Mouse (Mus musculus): Measurements from ENCODE around the gene Sec31a. TPM values are rescaled to one million over a fixed set of nuclear protein-coding genes. Genes with fewer than 3 reads are reported as not detected.
A peak's percentile ranks its signal among the peaks of the same experiment; 100 is the strongest.

Sec31a gene
- total and polyA plus RNA-seq, 2 experiments from 2014 or later: 85.0 to 227 TPM

DNA sequence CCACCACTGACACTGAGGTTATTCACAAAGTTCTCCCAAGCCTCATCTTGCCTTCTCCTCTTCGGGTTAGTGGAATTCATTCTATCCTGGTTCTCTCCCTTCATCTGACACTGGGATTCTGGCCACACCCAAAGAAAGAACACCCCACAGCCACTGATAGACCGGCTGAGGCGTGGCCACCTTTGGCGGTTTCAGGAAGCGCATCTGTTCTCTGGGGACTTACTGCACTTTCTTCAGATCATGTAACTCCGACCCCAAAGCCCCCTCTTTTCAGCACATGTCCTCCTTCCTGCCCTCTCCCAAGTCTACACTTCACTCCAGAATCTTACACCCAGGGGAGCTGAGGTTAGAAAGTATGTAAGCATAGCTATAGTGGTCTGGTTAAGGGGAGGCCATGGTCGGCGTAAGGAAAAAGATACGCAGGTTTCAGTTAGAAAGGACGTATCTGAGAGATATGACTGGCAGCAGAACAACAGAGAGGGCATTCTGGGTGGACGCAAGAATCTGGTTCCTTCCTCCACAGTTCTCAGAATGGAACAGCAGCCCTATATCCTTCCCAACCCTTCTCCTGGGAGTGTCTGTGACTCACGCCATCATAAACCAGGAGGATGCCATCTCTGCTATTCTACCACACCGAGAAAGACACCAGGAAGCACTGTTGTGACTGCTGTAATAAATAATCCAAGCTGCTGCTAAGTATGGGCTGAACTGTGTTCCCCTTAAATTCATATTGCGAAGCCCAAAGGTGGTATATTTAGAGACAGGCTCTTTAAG, 82.2 kb downstream of the Sec31a start:
- no peak for TF ChIP-seq CTCF (IDR thresholded peaks at IDR 0.05)
- Histone ChIP-seq H3K4me2 (ENCODE audit: low read depth, low read length, poor library complexity, severe bottlenecking) (no peak overlapping the region), H3K36me3 (ENCODE audit: insufficient read depth, low read length) (no peaks in the 10 kb centered on the region), H3K27me3 (ENCODE audit: insufficient read depth, low read length) (no peaks in the 10 kb centered on the region), H3K4me3 (ENCODE audit: low read depth, low read length) (no peak overlapping the region), H3K27ac (ENCODE audit: low read depth, low read length) (no peak overlapping the region), H3K4me1 (ENCODE audit: insufficient read depth, low read length) (no peaks in the 10 kb centered on the region), H3K9me3 (ENCODE audit: low read length) (no peaks in the 10 kb centered on the region), H3K9ac (replicated peaks; ENCODE audit: low read length, poor library complexity, severe bottlenecking) (no peak overlapping the region)
- no peak for DNase-seq (ENCODE audit: low spot score)
- no peak for ATAC-seq (ENCODE audit: low FRiP score)
- 78% methylated on average over 14 of the region's 14 CpGs for WGBS

DNA sequence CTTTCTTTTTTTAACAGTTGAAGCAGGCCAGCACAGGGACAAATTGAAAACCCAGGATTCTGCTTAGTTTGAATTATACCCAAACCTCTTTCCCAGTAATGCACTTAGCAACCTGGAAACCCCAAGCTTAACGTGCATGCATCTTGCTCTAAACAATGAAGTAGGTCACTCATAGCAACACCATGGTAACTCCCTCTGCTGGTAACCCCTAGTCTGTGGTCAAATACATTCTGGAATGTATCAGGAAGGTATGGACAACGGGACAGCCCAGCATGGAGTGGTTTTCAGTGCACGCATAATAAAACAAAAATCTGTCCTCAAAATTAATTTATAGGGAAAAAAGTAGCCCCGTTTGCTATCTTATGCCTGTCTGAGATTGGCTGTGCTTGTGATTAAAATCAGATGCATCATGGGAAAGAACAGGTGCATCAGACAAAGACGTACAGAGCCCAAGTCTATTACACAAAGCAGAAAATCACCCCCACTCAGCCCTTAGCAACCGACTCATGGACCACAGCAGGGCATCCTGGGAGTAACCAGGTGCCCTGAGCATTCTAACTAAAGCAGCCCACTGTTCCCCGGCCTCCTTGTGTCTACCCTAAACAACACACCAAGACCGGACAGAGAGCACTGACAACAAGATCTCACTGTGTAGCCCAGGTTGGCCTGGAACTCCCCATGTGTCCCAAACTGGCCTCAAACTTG, 83.6 kb downstream of the Sec31a start:
- Histone ChIP-seq H3K4me2 (ENCODE audit: low read depth, low read length, poor library complexity, severe bottlenecking) (no peak overlapping the region), H3K4me3 (ENCODE audit: low read depth, low read length) (no peak overlapping the region), H3K4me1 (ENCODE audit: insufficient read depth, low read length) (no peaks in the 10 kb centered on the region), H3K36me3 (ENCODE audit: insufficient read depth, low read length) (no peaks in the 10 kb centered on the region), H3K9ac (replicated peaks; ENCODE audit: low read length, poor library complexity, severe bottlenecking) (no peak overlapping the region), H3K27ac (ENCODE audit: low read depth, low read length) (no peak overlapping the region), H3K9me3 (ENCODE audit: low read length) (no peaks in the 10 kb centered on the region), H3K27me3 (ENCODE audit: insufficient read depth, low read length) (no peaks in the 10 kb centered on the region)
- ATAC-seq (ENCODE audit: low FRiP score): no peak
- peak; percentile 37 for TF ChIP-seq CTCF (IDR thresholded peaks at IDR 0.05)
- no peak for DNase-seq (ENCODE audit: low spot score)
- WGBS: 40% methylated on average over 8 of the region's 8 CpGs

DNA sequence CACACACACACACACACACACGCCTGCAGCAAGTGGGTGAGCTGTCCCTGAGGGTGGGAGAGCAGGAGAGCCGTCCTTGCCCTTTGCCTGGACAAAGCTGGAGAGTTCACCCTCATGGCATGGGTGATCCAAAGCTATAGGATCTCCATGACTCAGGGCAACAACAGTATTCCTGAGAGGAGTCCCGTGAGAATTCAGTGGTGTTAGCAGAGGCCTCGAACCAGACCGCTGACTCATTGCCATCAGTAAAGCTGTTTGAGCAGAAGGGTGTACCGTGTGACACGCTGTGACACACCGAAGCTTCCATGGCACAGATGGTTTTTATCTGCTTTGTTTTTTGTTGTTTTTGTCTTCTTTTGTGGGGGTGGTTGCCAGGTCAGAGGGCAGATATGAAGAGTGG, 84.4 kb downstream of the Sec31a start:
- Histone ChIP-seq H3K9me3 (ENCODE audit: low read length) (no peaks in the 10 kb centered on the region), H3K9ac (replicated peaks; ENCODE audit: low read length, poor library complexity, severe bottlenecking) (no peak overlapping the region), H3K4me2 (ENCODE audit: low read depth, low read length, poor library complexity, severe bottlenecking) (no peak overlapping the region), H3K4me3 (ENCODE audit: low read depth, low read length) (no peak overlapping the region), H3K36me3 (ENCODE audit: insufficient read depth, low read length) (no peaks in the 10 kb centered on the region), H3K4me1 (ENCODE audit: insufficient read depth, low read length) (no peaks in the 10 kb centered on the region), H3K27ac (ENCODE audit: low read depth, low read length) (no peak overlapping the region), H3K27me3 (ENCODE audit: insufficient read depth, low read length) (no peaks in the 10 kb centered on the region)
- ATAC-seq (ENCODE audit: low FRiP score): no peak
- DNase-seq (ENCODE audit: low spot score): no peak
- 81% methylated on average over 8 of the region's 8 CpGs for WGBS
- no peak for TF ChIP-seq CTCF (IDR thresholded peaks at IDR 0.05)

DNA sequence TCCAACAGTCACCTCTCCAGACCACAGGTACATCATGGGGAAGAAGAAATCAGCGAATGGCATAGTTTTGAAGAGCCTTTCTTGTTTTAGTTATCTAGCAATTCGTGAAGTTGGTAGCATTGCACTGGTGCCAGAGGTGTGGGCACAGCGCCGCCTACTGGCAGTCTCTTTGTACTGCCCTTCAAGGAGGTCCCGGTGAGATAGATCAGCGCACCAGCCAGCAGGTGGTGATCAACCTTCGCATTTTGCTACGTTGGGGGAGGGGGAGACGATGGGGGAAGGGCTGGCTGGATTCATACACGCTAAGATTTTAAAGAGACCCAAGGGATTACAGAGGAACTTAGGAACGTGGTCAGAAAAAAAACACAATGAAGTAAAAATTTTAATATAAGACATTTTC, 94.0 kb downstream of the Sec31a start:
- Histone ChIP-seq H3K4me2 (ENCODE audit: low read depth, low read length, poor library complexity, severe bottlenecking) (no peak overlapping the region), H3K9ac (replicated peaks; ENCODE audit: low read length, poor library complexity, severe bottlenecking) (no peak overlapping the region), H3K27ac (ENCODE audit: low read depth, low read length) (no peak overlapping the region), H3K9me3 (ENCODE audit: low read length) (no peaks in the 10 kb centered on the region), H3K4me3 (ENCODE audit: low read depth, low read length) (no peak overlapping the region), H3K36me3 (ENCODE audit: insufficient read depth, low read length) (no peaks in the 10 kb centered on the region), H3K27me3 (ENCODE audit: insufficient read depth, low read length) (no peaks in the 10 kb centered on the region), H3K4me1 (ENCODE audit: insufficient read depth, low read length) (no peaks in the 10 kb centered on the region)
- 1% methylated on average over 11 of the region's 11 CpGs for WGBS
- DNase-seq (ENCODE audit: low spot score) (peak; percentile 90), ATAC-seq (ENCODE audit: low FRiP score) (peak; percentile 86)
- TF ChIP-seq CTCF (IDR thresholded peaks at IDR 0.05): peak; percentile 99

DNA sequence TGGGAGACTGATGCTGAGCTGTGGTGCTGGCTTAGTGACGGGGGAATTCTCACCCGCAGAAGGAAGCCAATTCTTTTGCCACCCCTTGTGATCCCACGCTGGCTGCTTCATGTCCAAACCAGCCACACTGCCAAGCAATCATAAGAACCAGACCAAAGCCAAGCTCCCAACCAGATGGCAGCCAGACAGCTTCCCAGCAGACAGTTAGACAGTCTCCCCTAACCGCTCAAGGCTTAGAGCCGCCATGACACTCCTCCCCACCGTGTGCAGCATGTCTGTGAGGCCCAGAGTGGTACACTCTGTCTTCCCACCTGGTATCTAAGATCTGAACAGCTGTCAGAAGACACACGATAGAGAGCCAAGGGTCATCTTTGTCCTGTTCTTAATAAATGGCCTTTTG, 98.2 kb downstream of the Sec31a start:
- Histone ChIP-seq H3K9me3 (ENCODE audit: low read length) (no peaks in the 10 kb centered on the region), H3K27me3 (ENCODE audit: insufficient read depth, low read length) (no peaks in the 10 kb centered on the region), H3K9ac (replicated peaks; ENCODE audit: low read length, poor library complexity, severe bottlenecking) (no peak overlapping the region), H3K36me3 (ENCODE audit: insufficient read depth, low read length) (no peaks in the 10 kb centered on the region), H3K4me1 (ENCODE audit: insufficient read depth, low read length) (no peaks in the 10 kb centered on the region), H3K4me3 (ENCODE audit: low read depth, low read length) (no peak overlapping the region), H3K4me2 (ENCODE audit: low read depth, low read length, poor library complexity, severe bottlenecking) (no peak overlapping the region), H3K27ac (ENCODE audit: low read depth, low read length) (no peak overlapping the region)
- ATAC-seq (ENCODE audit: low FRiP score) (no peak), DNase-seq (ENCODE audit: low spot score) (peak; percentile 44)
- WGBS: 72% methylated on average over 7 of the region's 7 CpGs
- TF ChIP-seq CTCF (IDR thresholded peaks at IDR 0.05): no peak

DNA sequence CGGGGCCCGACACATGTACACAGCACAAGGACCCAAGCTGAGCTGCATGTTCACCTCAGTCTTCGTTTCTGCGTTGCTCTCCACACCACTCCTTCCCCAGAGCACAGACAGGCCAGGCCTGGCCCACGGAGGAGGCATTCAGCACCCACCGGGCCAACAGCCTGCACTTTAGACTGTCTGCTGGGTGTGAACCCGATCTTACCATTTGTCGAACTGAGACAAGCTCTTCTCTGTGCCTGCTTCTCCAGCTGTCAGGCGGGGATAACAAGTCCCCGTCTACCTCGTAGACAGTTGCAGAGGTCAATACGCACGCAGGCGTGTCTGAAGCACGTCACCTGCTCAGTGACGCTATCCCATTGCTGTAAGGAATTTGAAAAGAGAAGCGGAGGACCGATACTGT, 99.0 kb downstream of the Sec31a start:
- H3K4me1 ChIP-seq (ENCODE audit: insufficient read depth, low read length): no peaks in the 10 kb centered on the region
- no peak overlapping the region for H3K9ac ChIP-seq (replicated peaks; ENCODE audit: low read length, poor library complexity, severe bottlenecking)
- H3K36me3 ChIP-seq (ENCODE audit: insufficient read depth, low read length): no peaks in the 10 kb centered on the region
- no peak overlapping the region for H3K4me3 ChIP-seq (ENCODE audit: low read depth, low read length)
- no peak overlapping the region for H3K27ac ChIP-seq (ENCODE audit: low read depth, low read length)
- 90% methylated on average over 18 of the region's 18 CpGs for WGBS
- H3K27me3 ChIP-seq (ENCODE audit: insufficient read depth, low read length): no peaks in the 10 kb centered on the region
- no peaks in the 10 kb centered on the region for H3K9me3 ChIP-seq (ENCODE audit: low read length)
- DNase-seq (ENCODE audit: low spot score): no peak
- no peak for ATAC-seq (ENCODE audit: low FRiP score)
- no peak for TF ChIP-seq CTCF (IDR thresholded peaks at IDR 0.05)
- no peak overlapping the region for H3K4me2 ChIP-seq (ENCODE audit: low read depth, low read length, poor library complexity, severe bottlenecking)

All from midbrain, postnatal 0 days (tissue).